Mouse (Mus musculus) hindbrain, embryonic 11.5 days (tissue): ENCODE results near the gene St8sia1. TPM values are rescaled to one million over a fixed set of nuclear protein-coding genes. Genes with fewer than 3 reads are reported as not detected.

Experiments used
- ATAC-seq: fragments of 200-750 bp; cut with Nextera tagmentation; 2 replicates; pipeline ENCODE4 v1.8.0; 2017; ENCODE audit warnings: mild to moderate bottlenecking, moderate TSS enrichment, moderate library complexity; ENCODE audit not compliant: low FRiP score
- DNase-seq: peaks from one replicate; pipeline ENCODE4 v3.0.0-alpha.2; 2015; ENCODE audit warnings: low spot score
- H3K27ac ChIP-seq: fragments of 300-500 bp; sonication (generic); 2 replicates; pipeline ENCODE4 v1.5.1; 2014; ENCODE audit warnings: mild to moderate bottlenecking, low read depth, low read length
- H3K27me3 ChIP-seq: fragments of 300-500 bp; sonication (generic); 2 replicates; pipeline ENCODE4 v1.6.1; 2014; ENCODE audit warnings: mild to moderate bottlenecking, low read length, moderate library complexity, mixed read lengths; ENCODE audit not compliant: control insufficient read depth, insufficient read depth
- H3K36me3 ChIP-seq: fragments of 300-500 bp; sonication (generic); 2 replicates; pipeline ENCODE4 v1.6.1; 2014; ENCODE audit warnings: mild to moderate bottlenecking, low read length, moderate library complexity, mixed read lengths; ENCODE audit not compliant: control insufficient read depth, insufficient read depth
- H3K4me1 ChIP-seq: fragments of 300-500 bp; sonication (generic); replicated peaks from 2 replicates; pipeline ENCODE4 v1.6.1; 2014; ENCODE audit warnings: low read length, mixed read lengths; ENCODE audit not compliant: control insufficient read depth, insufficient read depth
- H3K4me2 ChIP-seq: fragments of 300-500 bp; sonication (generic); replicated peaks from 2 replicates; pipeline ENCODE4 v1.6.1; 2014; ENCODE audit warnings: mild to moderate bottlenecking, low read depth, low read length
- H3K4me3 ChIP-seq: fragments of 300-500 bp; sonication (generic); 2 replicates; pipeline ENCODE4 v1.5.1; 2014; ENCODE audit warnings: low read depth, low read length
- H3K9ac ChIP-seq: fragments of 300-500 bp; sonication (generic); 2 replicates; pipeline ENCODE4 v1.6.1; 2014; ENCODE audit warnings: low read depth, low read length
- H3K9me3 ChIP-seq: fragments of 300-500 bp; sonication (generic); 2 replicates; pipeline ENCODE4 v1.6.1; 2016; ENCODE audit warnings: low read length; ENCODE audit not compliant: control insufficient read depth
- WGBS: fragments of 180-500 bp; shearing (Covaris S2); extraction: QIAGEN DNeasy Blood & Tissue Kit; methylation state at CpG from one replicate; pipeline ENCODE4 v1.1.7; 2014; 5-methylcytosine and 5-hydroxymethylcytosine counted together
- polyA plus RNA-seq: library from polyadenylated mRNA; unstranded; fragments of >200 nt; fragmentation: Nextera tagmentation; extraction: Ambion mirVana; gene quantifications from 2 replicates; pipeline ENCODE4 v1.2.1, GENCODE M21; 2014

Gene St8sia1
- polyA plus RNA-seq, 1 experiment from 2014 or later: 5.1 TPM

GRCm38 (mm10) chr6:142831706-142832105 is 132.5 kb downstream of the St8sia1 start:
- ATAC-seq (no peak), DNase-seq (no peak)
- H3K36me3 ChIP-seq: no peaks in the 10 kb centered on the region
- H3K27me3 ChIP-seq: no peaks in the 10 kb centered on the region
- H3K27ac ChIP-seq: no peak overlapping the region
- H3K9ac ChIP-seq: no peak overlapping the region
- H3K9me3 ChIP-seq: no peaks in the 10 kb centered on the region
- H3K4me1 ChIP-seq: no peaks in the 10 kb centered on the region
- no peak overlapping the region for H3K4me3 ChIP-seq
- no peak overlapping the region for H3K4me2 ChIP-seq
- 86% methylated on average over 3 of the region's 3 CpGs for WGBS

- no peaks in the 10 kb centered on the region for H3K9me3 ChIP-seq
- H3K4me2 ChIP-seq: no peak overlapping the region
- H3K36me3 ChIP-seq: no peaks in the 10 kb centered on the region
- H3K4me1 ChIP-seq: no peaks in the 10 kb centered on the region
- no peak overlapping the region for H3K27ac ChIP-seq
- WGBS: 49% methylated on average over 8 of the region's 8 CpGs
- H3K27me3 ChIP-seq: no peaks in the 10 kb centered on the region
- ATAC-seq: no peak
- no peak overlapping the region for H3K9ac ChIP-seq
- no peak for DNase-seq
- H3K4me3 ChIP-seq: no peak overlapping the region
Measured at GRCm38 (mm10) chr6:142831243-142831642, 133.0 kb downstream of the St8sia1 start.

- Histone ChIP-seq H3K27me3 (no peaks in the 10 kb centered on the region), H3K4me2 (no peak overlapping the region), H3K4me1 (no peaks in the 10 kb centered on the region), H3K9me3 (no peaks in the 10 kb centered on the region), H3K36me3 (no peaks in the 10 kb centered on the region), H3K9ac (no peak overlapping the region), H3K4me3 (no peak overlapping the region), H3K27ac (no peak overlapping the region)
- 96% methylated on average over 3 of the region's 3 CpGs for WGBS
- DNase-seq: no peak
- no peak for ATAC-seq
Measured at GRCm38 (mm10) chr6:142830221-142830620, 134.0 kb downstream of the St8sia1 start.

- Histone ChIP-seq H3K4me2 (no peak overlapping the region), H3K36me3 (no peaks in the 10 kb centered on the region), H3K27ac (no peak overlapping the region), H3K27me3 (no peaks in the 10 kb centered on the region), H3K9ac (no peak overlapping the region), H3K4me3 (no peak overlapping the region), H3K4me1 (no peaks in the 10 kb centered on the region), H3K9me3 (no peaks in the 10 kb centered on the region)
- ATAC-seq (no peak), DNase-seq (no peak)
- WGBS: 86% methylated on average over 5 of the region's 5 CpGs
Measured at GRCm38 (mm10) chr6:142825449-142825848, 138.8 kb downstream of the St8sia1 start.

GRCm38 (mm10) chr6:142823008-142823787 is 141.1 kb downstream of the St8sia1 start:
- DNase-seq (no peak), ATAC-seq (no peak)
- 84% methylated on average over 5 of the region's 5 CpGs for WGBS
- Histone ChIP-seq H3K36me3 (no peaks in the 10 kb centered on the region), H3K4me2 (no peak overlapping the region), H3K9me3 (no peaks in the 10 kb centered on the region), H3K4me3 (no peak overlapping the region), H3K4me1 (no peaks in the 10 kb centered on the region), H3K27ac (no peak overlapping the region), H3K9ac (no peak overlapping the region), H3K27me3 (no peaks in the 10 kb centered on the region)

- no peak for DNase-seq
- no peak overlapping the region for H3K4me2 ChIP-seq
- H3K36me3 ChIP-seq: no peaks in the 10 kb centered on the region
- no peaks in the 10 kb centered on the region; the same call in 1 of the 2 replicates for H3K4me1 ChIP-seq
- no peak overlapping the region for H3K4me3 ChIP-seq
- 95% methylated on average over 10 of the region's 10 CpGs for WGBS
- no peak overlapping the region for H3K9ac ChIP-seq
- H3K9me3 ChIP-seq: no peaks in the 10 kb centered on the region
- no peak overlapping the region for H3K27ac ChIP-seq
- H3K27me3 ChIP-seq: no peaks in the 10 kb centered on the region
- no peak for ATAC-seq
Measured at GRCm38 (mm10) chr6:142818306-142818705, 145.9 kb downstream of the St8sia1 start.

GRCm38 (mm10) chr6:142815513-142815912 is 148.7 kb downstream of the St8sia1 start:
- no peak for ATAC-seq
- no peaks in the 10 kb centered on the region for H3K27me3 ChIP-seq
- no peak overlapping the region for H3K9ac ChIP-seq
- no peaks in the 10 kb centered on the region for H3K36me3 ChIP-seq
- H3K4me3 ChIP-seq: no peak overlapping the region
- DNase-seq: no peak
- H3K4me2 ChIP-seq: no peak overlapping the region
- no peaks in the 10 kb centered on the region; the same call in 1 of the 2 replicates for H3K4me1 ChIP-seq
- no peak overlapping the region for H3K27ac ChIP-seq
- no peaks in the 10 kb centered on the region for H3K9me3 ChIP-seq
- WGBS: 84% methylated on average over 3 of the region's 3 CpGs

- Histone ChIP-seq H3K9me3 (no peaks in the 10 kb centered on the region), H3K4me1 (no peaks in the 10 kb centered on the region; the same call in 1 of the 2 replicates), H3K27ac (no peak overlapping the region), H3K9ac (peak overlapping the region; percentile 37; the same call in 1 of the 2 replicates), H3K36me3 (no peaks in the 10 kb centered on the region), H3K4me3 (peak overlapping the region; percentile 23; the same call in 1 of the 2 replicates), H3K4me2 (peak overlapping the region; percentile 32), H3K27me3 (no peaks in the 10 kb centered on the region)
- WGBS: 8% methylated on average over 15 of the region's 15 CpGs
- ATAC-seq (no peak), DNase-seq (peak; percentile 96)
Measured at GRCm38 (mm10) chr6:142814495-142814921, 149.7 kb downstream of the St8sia1 start.

- Histone ChIP-seq H3K9me3 (no peaks in the 10 kb centered on the region), H3K27me3 (no peaks in the 10 kb centered on the region), H3K4me3 (no peak overlapping the region), H3K9ac (no peak overlapping the region), H3K27ac (no peak overlapping the region), H3K4me2 (no peak overlapping the region), H3K4me1 (no peaks in the 10 kb centered on the region; the same call in 1 of the 2 replicates), H3K36me3 (no peaks in the 10 kb centered on the region)
- ATAC-seq (0 out of 2 replicates have a peak, but pooled peaks have one; percentile 17), DNase-seq (no peak)
- 73% methylated on average over 10 of the region's 10 CpGs for WGBS
Measured at GRCm38 (mm10) chr6:142814011-142814410, 150.2 kb downstream of the St8sia1 start.
